Mouse (Mus musculus) C2C12 (cell line): ENCODE results near the gene Ldhc.

Experiments
- CEBPB ChIP-seq: IDR thresholded peaks from one replicate; pipeline ENCODE4 v1.6.1; 2011; ENCODE audit warnings: low read depth, mild to moderate bottlenecking, control low read depth, moderate library complexity
- CTCF ChIP-seq: IDR thresholded peaks from one replicate; pipeline ENCODE4 v1.5.1; 2011; ENCODE audit not compliant: control insufficient read depth, insufficient read depth, insufficient read length
- FOSL1 ChIP-seq: IDR thresholded peaks from one replicate; pipeline ENCODE4 v1.8.0; 2011; ENCODE audit warnings: mild to moderate bottlenecking, low read length; ENCODE audit not compliant: poor library complexity, insufficient read depth, severe bottlenecking
- MAX ChIP-seq: IDR thresholded peaks from one replicate; pipeline ENCODE4 v1.6.1; 2011; ENCODE audit warnings: mild to moderate bottlenecking, control low read depth
- MYOD1 ChIP-seq: IDR thresholded peaks from one replicate; pipeline ENCODE4 v1.6.1; 2011; ENCODE audit warnings: low read depth; ENCODE audit not compliant: control insufficient read depth, insufficient read length
- MYOG ChIP-seq: IDR thresholded peaks from one replicate; pipeline ENCODE4 v1.6.1; 2011; ENCODE audit not compliant: control insufficient read depth, insufficient read length; ENCODE audit errors: extremely low read depth
- USF1 ChIP-seq: IDR thresholded peaks from one replicate; pipeline ENCODE4 v1.6.1; 2011; ENCODE audit warnings: low read depth, mild to moderate bottlenecking, control low read depth, moderate library complexity

DNA sequence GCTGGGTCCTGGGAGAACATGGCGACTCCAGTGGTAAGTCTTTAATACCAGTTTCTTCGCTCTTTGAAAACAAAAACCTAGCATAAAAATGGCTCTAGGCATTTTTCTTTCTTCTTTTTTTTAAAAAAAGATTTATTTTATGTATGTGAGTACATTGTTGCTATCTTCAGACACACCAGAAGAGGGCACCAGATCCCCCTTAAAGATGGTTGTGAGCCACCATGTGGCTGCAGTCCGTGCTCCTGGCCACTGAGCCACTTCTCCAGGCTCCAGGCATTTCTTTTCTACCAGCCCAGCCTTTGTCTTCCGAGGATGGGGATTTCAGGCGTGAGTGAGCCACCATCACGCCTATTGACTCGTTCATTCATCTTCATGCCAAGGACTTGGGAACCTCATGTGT is 10.0 kb upstream of the Ldhc start:
- TF ChIP-seq CTCF, result no peak
- TF ChIP-seq MYOD1, result no peak
- no peak for TF ChIP-seq MAX
- TF ChIP-seq USF1, result no peak
- TF ChIP-seq CEBPB, result no peak
- TF ChIP-seq MYOG, result no peak
- TF ChIP-seq FOSL1, result no peak
